Mouse (Mus musculus) embryonic fibroblast, embryonic 13.5 days (primary cell): ENCODE measurements around the gene Dirc2.

Experiments
- CTCF ChIP-seq: IDR thresholded peaks from 2 replicates; pipeline ENCODE4 v1.5.1; 2011; ENCODE audit warnings: mild to moderate bottlenecking, control low read depth, low read length, moderate library complexity, borderline replicate concordance; ENCODE audit not compliant: insufficient read depth
- POLR2A ChIP-seq: IDR thresholded peaks from 2 replicates; pipeline ENCODE4 v1.6.1; 2011; ENCODE audit warnings: low read depth, mild to moderate bottlenecking, control low read depth, low read length, moderate library complexity

DNA sequence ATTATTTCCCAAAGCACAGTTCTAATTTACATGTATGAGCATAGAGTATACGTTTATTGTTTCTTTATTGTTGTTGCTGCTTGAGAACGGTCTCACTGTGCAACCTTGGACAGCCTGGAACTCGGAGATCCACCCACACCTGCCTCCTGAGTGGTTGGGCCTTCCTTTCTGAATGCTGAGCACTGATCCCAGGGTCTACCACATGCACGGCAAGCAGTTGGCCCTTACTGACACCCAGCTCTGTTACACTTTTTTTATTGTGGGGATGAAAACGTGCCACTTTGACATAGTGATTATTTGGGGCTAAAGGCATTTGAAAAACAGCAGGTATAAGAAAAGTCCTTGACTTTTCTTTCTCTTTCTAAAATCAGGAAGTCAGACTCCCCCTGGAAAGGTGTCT is 12.5 kb upstream of the Dirc2 start:
- TF ChIP-seq CTCF (no peak), POLR2A (no peak)
